Mouse (Mus musculus): Measurements from ENCODE around the gene Syt6. TPM values are rescaled to one million over a fixed set of nuclear protein-coding genes. Genes with fewer than 3 reads are reported as not detected.
A peak's percentile ranks its signal among the peaks of the same experiment; 100 is the strongest.

Syt6 gene
- polyA plus RNA-seq (2015; fragmentation: Nextera tagmentation; extraction: Ambion mirVana): 0.10 TPM in 1 of 2 replicates, not detected in the other

- H3K27ac ChIP-seq: no peak within 1 kb of the TSS
- H3K9me3 ChIP-seq (replicated peaks): no peaks in the 10 kb centered on the region
- peak within 1 kb of the TSS; percentile 54 for H3K4me3 ChIP-seq
- H3K27me3 ChIP-seq: peaks cover 83% of the 10 kb centered on the region
- H3K4me2 ChIP-seq: peak within 1 kb of the TSS; percentile 93
- 0 out of 2 replicates have a peak within 1 kb of the TSS, but pooled peaks have one; percentile 28 for H3K9ac ChIP-seq
- peaks cover 18% of the 10 kb centered on the region for H3K4me1 ChIP-seq (replicated peaks)
- H3K36me3 ChIP-seq: no peaks in the 10 kb centered on the region
- no peak for ATAC-seq (replicated peaks; ENCODE audit: insufficient number of reproducible peaks, insufficient read depth, low FRiP score, low read depth)
- WGBS: 1% methylated on average over 44 of the region's 44 CpGs
These were observed at the start of gene Syt6 for GRCm38 (mm10) chr3:103575156-103575892. Syt6 (plus strand) TSS chr3:103575231.

- H3K4me1 ChIP-seq (replicated peaks): no peaks in the 10 kb centered on the region
- no peak overlapping the region for H3K27ac ChIP-seq
- no peak for ATAC-seq (replicated peaks; ENCODE audit: insufficient number of reproducible peaks, insufficient read depth, low FRiP score, low read depth)
- H3K9me3 ChIP-seq (replicated peaks): no peaks in the 10 kb centered on the region
- H3K36me3 ChIP-seq: no peaks in the 10 kb centered on the region
- no peak overlapping the region for H3K9ac ChIP-seq
- 67% methylated on average over 4 of the region's 4 CpGs for WGBS
- no peaks in the 10 kb centered on the region for H3K27me3 ChIP-seq
- no peak overlapping the region for H3K4me2 ChIP-seq
- H3K4me3 ChIP-seq: no peak overlapping the region
These were observed 48.8 kb upstream of the Syt6 start for GRCm38 (mm10) chr3:103526201-103526704.

GRCm38 (mm10) chr3:103526864-103527263, 48.2 kb upstream of the Syt6 start:
- Histone ChIP-seq H3K9me3 (replicated peaks) (no peaks in the 10 kb centered on the region), H3K4me1 (replicated peaks) (peaks cover under 1% of the 10 kb centered on the region), H3K27ac (no peak overlapping the region), H3K36me3 (no peaks in the 10 kb centered on the region), H3K27me3 (no peaks in the 10 kb centered on the region), H3K9ac (no peak overlapping the region), H3K4me2 (no peak overlapping the region), H3K4me3 (no peak overlapping the region)
- 27% methylated on average over 2 of the region's 2 CpGs for WGBS
- ATAC-seq (replicated peaks; ENCODE audit: insufficient number of reproducible peaks, insufficient read depth, low FRiP score, low read depth): no peak

- Histone ChIP-seq H3K4me3 (no peak overlapping the region), H3K27me3 (no peaks in the 10 kb centered on the region), H3K4me2 (no peak overlapping the region), H3K36me3 (no peaks in the 10 kb centered on the region), H3K9me3 (replicated peaks) (no peaks in the 10 kb centered on the region), H3K27ac (no peak overlapping the region), H3K4me1 (replicated peaks) (peaks cover 4% of the 10 kb centered on the region), H3K9ac (no peak overlapping the region)
- no peak for ATAC-seq (replicated peaks; ENCODE audit: insufficient number of reproducible peaks, insufficient read depth, low FRiP score, low read depth)
- 90% methylated on average over 9 of the region's 9 CpGs for WGBS
These were observed 41.0 kb upstream of the Syt6 start for GRCm38 (mm10) chr3:103534036-103534435.

- Histone ChIP-seq H3K4me2 (no peak overlapping the region), H3K9ac (no peak overlapping the region), H3K27ac (no peak overlapping the region), H3K4me3 (no peak overlapping the region), H3K9me3 (replicated peaks) (no peaks in the 10 kb centered on the region), H3K36me3 (no peaks in the 10 kb centered on the region), H3K27me3 (no peaks in the 10 kb centered on the region), H3K4me1 (replicated peaks) (peaks cover 4% of the 10 kb centered on the region)
- ATAC-seq (replicated peaks; ENCODE audit: insufficient number of reproducible peaks, insufficient read depth, low FRiP score, low read depth): no peak
- 65% methylated on average over 5 of the region's 5 CpGs for WGBS
These were observed 39.8 kb upstream of the Syt6 start for GRCm38 (mm10) chr3:103535207-103535606.

GRCm38 (mm10) chr3:103539148-103539547, 35.9 kb upstream of the Syt6 start:
- no peak overlapping the region for H3K9ac ChIP-seq
- H3K4me3 ChIP-seq: no peak overlapping the region
- H3K27me3 ChIP-seq: no peaks in the 10 kb centered on the region
- H3K4me2 ChIP-seq: no peak overlapping the region
- ATAC-seq (replicated peaks; ENCODE audit: insufficient number of reproducible peaks, insufficient read depth, low FRiP score, low read depth): no peak
- no peaks in the 10 kb centered on the region for H3K4me1 ChIP-seq (replicated peaks)
- H3K27ac ChIP-seq: no peak overlapping the region
- H3K36me3 ChIP-seq: no peaks in the 10 kb centered on the region
- WGBS: 49% methylated on average over 7 of the region's 7 CpGs
- no peaks in the 10 kb centered on the region for H3K9me3 ChIP-seq (replicated peaks)

- no peak for ATAC-seq (replicated peaks; ENCODE audit: insufficient number of reproducible peaks, insufficient read depth, low FRiP score, low read depth)
- Histone ChIP-seq H3K27ac (no peak overlapping the region), H3K9ac (no peak overlapping the region), H3K27me3 (no peaks in the 10 kb centered on the region), H3K9me3 (replicated peaks) (no peaks in the 10 kb centered on the region), H3K4me2 (no peak overlapping the region), H3K4me3 (no peak overlapping the region), H3K4me1 (replicated peaks) (no peaks in the 10 kb centered on the region), H3K36me3 (no peaks in the 10 kb centered on the region)
- WGBS: 54% methylated on average over 2 of the region's 2 CpGs
These were observed 28.9 kb upstream of the Syt6 start for GRCm38 (mm10) chr3:103546166-103546565.

GRCm38 (mm10) chr3:103546626-103547025, 28.4 kb upstream of the Syt6 start:
- WGBS: 54% methylated on average over 3 of the region's 3 CpGs
- H3K4me2 ChIP-seq: no peak overlapping the region
- H3K4me3 ChIP-seq: no peak overlapping the region
- ATAC-seq (replicated peaks; ENCODE audit: insufficient number of reproducible peaks, insufficient read depth, low FRiP score, low read depth): no peak
- no peak overlapping the region for H3K9ac ChIP-seq
- no peaks in the 10 kb centered on the region for H3K9me3 ChIP-seq (replicated peaks)
- no peaks in the 10 kb centered on the region for H3K4me1 ChIP-seq (replicated peaks)
- H3K27ac ChIP-seq: no peak overlapping the region
- H3K27me3 ChIP-seq: no peaks in the 10 kb centered on the region
- H3K36me3 ChIP-seq: no peaks in the 10 kb centered on the region

GRCm38 (mm10) chr3:103550236-103550635, 24.8 kb upstream of the Syt6 start:
- Histone ChIP-seq H3K36me3 (no peaks in the 10 kb centered on the region), H3K4me2 (no peak overlapping the region), H3K4me3 (no peak overlapping the region), H3K9me3 (replicated peaks) (no peaks in the 10 kb centered on the region), H3K4me1 (replicated peaks) (no peaks in the 10 kb centered on the region), H3K9ac (no peak overlapping the region), H3K27me3 (no peaks in the 10 kb centered on the region), H3K27ac (no peak overlapping the region)
- ATAC-seq (replicated peaks; ENCODE audit: insufficient number of reproducible peaks, insufficient read depth, low FRiP score, low read depth): no peak
- WGBS: 67% methylated on average over 5 of the region's 5 CpGs

GRCm38 (mm10) chr3:103567226-103567625, 7.8 kb upstream of the Syt6 start:
- no peak overlapping the region for H3K9ac ChIP-seq

GRCm38 (mm10) chr3:103572526-103572925, 2.5 kb upstream of the Syt6 start:
- ATAC-seq (replicated peaks; ENCODE audit: insufficient number of reproducible peaks, insufficient read depth, low FRiP score, low read depth): no peak
- H3K27me3 ChIP-seq: peaks cover 72% of the 10 kb centered on the region
- WGBS: 71% methylated on average over 4 of the region's 4 CpGs

More at GRCm38 (mm10) chr3:103567226-103567625, 7.8 kb upstream of the Syt6 start:
- 57% methylated on average over 3 of the region's 3 CpGs for WGBS
- H3K27ac ChIP-seq: no peak overlapping the region
- no peak overlapping the region for H3K4me3 ChIP-seq
- no peaks in the 10 kb centered on the region for H3K9me3 ChIP-seq (replicated peaks)
- H3K4me1 ChIP-seq (replicated peaks): peaks cover 3% of the 10 kb centered on the region; the same call in 1 of the 2 replicates
- H3K27me3 ChIP-seq: peaks cover 19% of the 10 kb centered on the region
- no peak overlapping the region for H3K4me2 ChIP-seq
- no peak for ATAC-seq (replicated peaks; ENCODE audit: insufficient number of reproducible peaks, insufficient read depth, low FRiP score, low read depth)
- no peaks in the 10 kb centered on the region for H3K36me3 ChIP-seq

More at GRCm38 (mm10) chr3:103572526-103572925, 2.5 kb upstream of the Syt6 start:
- Histone ChIP-seq H3K4me2 (no peak overlapping the region), H3K9ac (no peak overlapping the region), H3K27ac (no peak overlapping the region), H3K4me1 (replicated peaks) (peaks cover 18% of the 10 kb centered on the region), H3K4me3 (no peak overlapping the region), H3K36me3 (no peaks in the 10 kb centered on the region), H3K9me3 (replicated peaks) (no peaks in the 10 kb centered on the region)

Data from heart, embryonic 15.5 days (tissue).